Mouse (Mus musculus): ENCODE results near the gene Gcnt3.

DNA sequence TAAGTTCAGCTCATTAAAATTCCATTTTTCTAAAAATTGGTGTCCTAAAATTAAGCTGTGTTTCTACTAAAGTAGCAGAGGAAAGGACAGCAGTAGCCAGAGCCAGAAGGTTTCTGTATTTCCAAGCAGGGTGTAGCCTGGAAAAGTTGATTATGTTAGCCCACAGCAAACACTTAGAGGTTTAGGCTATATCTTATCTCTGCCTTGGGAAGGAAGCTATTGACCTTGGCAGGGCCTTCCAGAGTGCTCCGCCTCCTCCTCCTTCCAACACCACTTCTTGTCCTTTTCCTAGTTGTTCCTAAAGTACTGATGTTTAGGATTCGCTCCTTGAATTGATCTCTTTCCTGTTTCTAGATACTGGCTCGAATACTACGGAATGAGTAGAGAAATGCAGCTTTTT, 15.8 kb downstream of the Gcnt3 start:
- no peak for TF ChIP-seq HCFC1 (IDR thresholded peaks at IDR 0.05; ENCODE audit: borderline replicate concordance, insufficient read depth, low read length)
- TF ChIP-seq ZNF384 (IDR thresholded peaks at IDR 0.05; ENCODE audit: low read depth, low read length): no peak
- no peak for TF ChIP-seq CHD2 (IDR thresholded peaks at IDR 0.05; ENCODE audit: low read depth, low read length)
